Mouse (Mus musculus) cerebellum, adult 2 months (tissue): ENCODE measurements around the gene Cacnb3.

ENCODE experiments used
- CTCF ChIP-seq: fragments of 200-500 bp; IDR thresholded peaks from 2 replicates; pipeline ENCODE4 v1.5.1; 2011; ENCODE audit warnings: low read depth, mild to moderate bottlenecking, control low read depth, low read length, moderate library complexity, borderline replicate concordance; ENCODE audit not compliant: insufficient read depth
- POLR2A ChIP-seq: fragments of 200-500 bp; IDR thresholded peaks from 2 replicates; pipeline ENCODE4 v1.6.1; 2011; ENCODE audit warnings: low read length, control low read depth, borderline replicate concordance; ENCODE audit not compliant: insufficient read depth

- TF ChIP-seq POLR2A (no peak), CTCF (no peak)
Observed at GRCm38 (mm10) chr15:98629464-98629863, 1.2 kb upstream of the Cacnb3 start.
